Mouse (Mus musculus) brain, adult 10 weeks (tissue): ENCODE measurements around the gene Gpr155. TPM values are rescaled to one million over a fixed set of nuclear protein-coding genes. Genes with fewer than 3 reads are reported as not detected.

Experiments
- polyA plus RNA-seq: library from polyadenylated mRNA; stranded (reverse); fragments of 350-450 nt; fragmentation: Illumina TruSeq; extraction: RNeasy Lipid Tissue Mini Kit (QIAGEN cat#74804); gene quantifications from one replicate; pipeline ENCODE4 v1.2.3, GENCODE M21; 2015; ENCODE audit warnings: low read depth, low replicate concordance

The Gpr155 gene
- polyA plus RNA-seq = 37.1 TPM

GRCm38 (mm10) chr2:73386356-73387046, at the start of gene Gpr155:
Gene Gpr155 (minus strand): TSS chr2:73386572.

GRCm38 (mm10) chr2:73312152-73313116, 73.9 kb downstream of the Gpr155 start, which contains the start of the genes Scrn3 and Cir1:
Gene Scrn3 (plus strand): TSS chr2:73312601.
Gene Cir1 (minus strand): TSS chr2:73312701.

Other genes with a start within 250 kb of the Gpr155 start
- gene Ola1, start 167.6 kb downstream of the Gpr155 start, polyA plus RNA-seq = 148 TPM
- 1.7 TPM for gene Sp9, start 114.6 kb downstream of the Gpr155 start, polyA plus RNA-seq
- 33.6 TPM for gene Scrn3, start 74.0 kb downstream of the Gpr155 start, polyA plus RNA-seq
- gene Cir1, start 73.9 kb downstream of the Gpr155 start, polyA plus RNA-seq = 30.4 TPM
- 7.7 TPM for gene Wipf1, start 143.2 kb upstream of the Gpr155 start, polyA plus RNA-seq
- 0.31 TPM for gene Chrna1, start 193.8 kb upstream of the Gpr155 start, polyA plus RNA-seq